Comparison of ENCODE assay signal across 21 mouse cellular contexts in genomic region chr2:135887805-135888204, GRCm38 (mm10).
"Had no signal": no experiment of that assay in that cellular context is flagged by ENCODE, and none has a peak within 500 bp of the region (broad histone marks: within the 10 kb centered on the region; RNA-seq: fewer than 3 reads in every experiment).

No protein-coding gene starts in this region.

- H3K9ac ChIP-seq: heart, embryonic 12.5 days; hindbrain, embryonic 12.5 days; hindbrain, embryonic 14.5 days; intestine, embryonic 15.5 days; limb, embryonic 13.5 days; limb, embryonic 15.5 days had no signal

- DNase-seq: gastrocnemius, adult 2 months; gastrocnemius, postnatal 10 days; gastrocnemius, postnatal 25 days; kidney, adult 18-20 months; kidney, adult 8-10 months; kidney, postnatal 10 days; kidney, postnatal 36 days; layer of hippocampus, adult 9-11 months; layer of hippocampus, postnatal 36 days; left cerebral cortex, postnatal 4 days had no signal

- H3K4me1 ChIP-seq: hindbrain, embryonic 10.5 days; hindbrain, embryonic 12.5 days had no signal

- H3K4me2 ChIP-seq: heart, embryonic 12.5 days; hindbrain, embryonic 12.5 days; hindbrain, embryonic 14.5 days; intestine, embryonic 15.5 days; limb, embryonic 13.5 days; limb, embryonic 15.5 days had no signal

- H3K4me3 ChIP-seq: gastrocnemius, adult 2 months; heart, embryonic 10.5 days; heart, embryonic 12.5 days; hindbrain, embryonic 10.5 days; hindbrain, embryonic 12.5 days; intestine, embryonic 15.5 days; limb, embryonic 13.5 days; limb, embryonic 15.5 days had no signal

- H3K27ac ChIP-seq: gastrocnemius, adult 2 months; hindbrain, embryonic 10.5 days; hindbrain, embryonic 12.5 days; hindbrain, embryonic 14.5 days; intestine, embryonic 15.5 days; limb, embryonic 13.5 days; limb, embryonic 15.5 days had no signal

- H3K36me3 ChIP-seq: heart, embryonic 10.5 days; heart, embryonic 12.5 days; hindbrain, embryonic 10.5 days; hindbrain, embryonic 12.5 days; intestine, embryonic 15.5 days; limb, embryonic 13.5 days; limb, embryonic 15.5 days had no signal

- H3K27me3 ChIP-seq: heart, embryonic 12.5 days; hindbrain, embryonic 12.5 days; intestine, embryonic 15.5 days; limb, embryonic 13.5 days; limb, embryonic 15.5 days had no signal

- H3K9me3 ChIP-seq: heart, embryonic 10.5 days; heart, embryonic 12.5 days; hindbrain, embryonic 10.5 days; hindbrain, embryonic 12.5 days; intestine, embryonic 15.5 days; limb, embryonic 13.5 days; limb, embryonic 15.5 days had no signal

- ATAC-seq: hindbrain, embryonic 16.5 days; inflammation-experienced regulatory T-cells, adult 6 months; intestine, embryonic 15.5 days; intestine, postnatal 0 days had no signal
